Mouse (Mus musculus): ENCODE results near the gene Fam205a3.
"Not testable (repeated sequence)": the region's sequence is repeated elsewhere in the genome, so short reads cannot be mapped to it uniquely, and the experiment has no call there.

Gene Fam205a3

GRCm38 (mm10) chr4:42318034-42318433 is at the start of gene Fam205a3:
Gene Fam205a3 (plus strand): TSS chr4:42318334.
- DNase-seq (ENCODE audit: low spot score): not testable (repeated sequence)

GRCm38 (mm10) chr4:42293967-42294366 is 24.2 kb upstream of the Fam205a3 start, which contains the start of gene Gm21953:
Gene Gm21953 (plus strand): TSS chr4:42294267.
- not testable (repeated sequence) for DNase-seq (ENCODE audit: low spot score)
